Mouse (Mus musculus) stomach, postnatal 0 days (tissue): ENCODE data around the gene Plekhb2.

Experiments
- CTCF ChIP-seq: IDR thresholded peaks from 2 replicates; pipeline ENCODE4 v1.5.1; 2016; ENCODE audit warnings: antibody characterized with exemption, low read depth, mild to moderate bottlenecking, moderate library complexity
- EP300 ChIP-seq: optimal IDR thresholded peaks from 2 replicates; pipeline ENCODE3; 2016; ENCODE audit warnings: antibody characterized with exemption

DNA sequence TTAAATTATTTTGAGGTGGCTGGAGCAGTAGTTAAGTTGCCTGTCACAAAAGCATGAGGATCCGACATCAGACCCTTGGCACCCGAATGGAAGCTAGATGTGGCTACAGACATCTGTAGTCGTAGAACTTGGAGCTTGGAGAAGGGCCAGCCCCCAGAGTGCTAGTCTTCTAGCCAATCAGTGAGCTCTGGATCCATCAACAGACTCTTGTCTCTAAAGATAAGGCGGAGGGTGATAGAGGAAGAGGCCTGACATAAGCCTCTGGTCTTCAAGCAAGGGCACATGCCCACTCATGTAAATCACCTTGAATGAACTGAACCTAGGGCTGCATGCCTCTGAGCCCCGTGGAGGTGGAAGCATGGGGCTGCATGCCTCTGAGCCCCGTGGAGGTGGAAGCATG is 29.8 kb downstream of the Plekhb2 start:
- TF ChIP-seq CTCF = no peak
- no peak for TF ChIP-seq EP300
